Mouse (Mus musculus): Measurements from ENCODE around the gene Slc37a3.

Slc37a3 gene

GRCm38 (mm10) chr6:39377311-39377827 is at the start of gene Slc37a3:
TSS of gene Slc37a3 (minus strand) at chr6:39377675.
- ChIA-PET CTCF (interaction anchor here (0.5 to 1.7 kb wide), 20 partner anchors 9 to 185 kb away, joined by 3 to 11 read pairs (median 4); no protein-coding TSS in a partner anchor), POLR2A (interaction anchor here (0.6 to 4.6 kb wide), 52 partner anchors 8 to 182 kb away, joined by 3 to 45 read pairs (median 4); partner anchors contain the start of genes Dennd2a (in 2 of the 4) and Mkrn1 (in 1 of the 4))

DNA sequence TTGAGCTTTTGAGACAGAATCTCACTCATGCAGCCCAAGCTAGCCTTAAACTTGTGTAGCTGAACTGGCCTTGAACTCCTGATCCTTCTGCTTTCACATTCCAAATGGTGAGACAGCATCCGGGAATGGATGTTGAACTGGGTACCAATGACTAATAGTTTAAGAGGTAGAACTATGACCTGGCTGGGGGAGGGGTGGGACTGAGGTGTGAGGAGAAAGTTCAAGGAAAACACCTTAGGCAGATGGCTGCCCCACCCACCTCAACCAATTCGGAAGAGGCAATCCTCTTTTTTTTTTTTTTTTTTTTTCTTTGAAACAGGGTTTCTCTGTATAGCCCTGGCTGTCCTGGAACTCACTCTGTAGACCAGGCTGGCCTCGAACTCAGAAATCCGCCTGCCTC is 49.2 kb upstream of the Slc37a3 start:
- POLR2A ChIA-PET: interaction anchor here (0.6 to 31.4 kb wide), 20 partner anchors 6 to 783 kb away, joined by 3 to 1035 read pairs (median 4); no protein-coding TSS in a partner anchor
- CTCF ChIA-PET: interaction anchor here (0.6 to 2.5 kb wide), 7 partner anchors 18 to 34 kb away, joined by 3 to 16 read pairs (median 7); no protein-coding TSS in a partner anchor

GRCm38 (mm10) chr6:39425181-39425580 is 47.7 kb upstream of the Slc37a3 start:
- POLR2A ChIA-PET: interaction anchor here in 3 of 4 experiments (1.1 to 31.4 kb wide), 8 partner anchors 8 to 26 kb away, joined by 3 to 1035 read pairs (median 28); no protein-coding TSS in a partner anchor
- CTCF ChIA-PET: no interaction called here

- ChIA-PET CTCF (interaction anchor here in 3 of 4 experiments (0.6 to 1.5 kb wide), 4 partner anchors 9 to 23 kb away, joined by 3 to 6 read pairs (median 3); no protein-coding TSS in a partner anchor), POLR2A (interaction anchor here in 3 of 4 experiments (0.7 to 31.4 kb wide), 21 partner anchors 8 to 128 kb away, joined by 3 to 1035 read pairs (median 9); no protein-coding TSS in a partner anchor)
These were observed 46.2 kb upstream of the Slc37a3 start for GRCm38 (mm10) chr6:39423686-39424085.

DNA sequence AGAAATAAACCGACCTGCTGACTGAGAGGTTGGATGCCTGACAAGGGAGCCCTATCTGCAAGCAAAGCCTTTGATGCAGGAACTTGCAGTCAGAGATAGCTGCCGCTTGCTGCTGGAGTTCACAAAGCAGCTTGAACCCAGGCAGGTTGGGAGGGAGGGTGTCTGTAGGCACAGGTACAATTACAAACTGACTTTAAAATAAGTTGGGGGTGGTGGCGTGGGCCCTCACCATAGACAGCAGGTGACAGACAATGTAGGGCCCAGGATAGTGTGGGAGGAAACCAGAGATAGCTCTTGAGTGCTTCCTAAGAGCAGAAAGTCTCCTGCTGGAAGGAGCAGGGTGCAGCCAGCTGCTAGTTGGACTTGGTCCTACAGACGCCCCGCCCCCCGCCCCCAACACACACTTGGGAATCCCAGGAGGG is 45.7 kb upstream of the Slc37a3 start:
- POLR2A ChIA-PET: interaction anchor here (0.7 to 31.4 kb wide), 26 partner anchors 8 to 174 kb away, joined by 3 to 1035 read pairs (median 6); no protein-coding TSS in a partner anchor
- CTCF ChIA-PET: interaction anchor here in 3 of 4 experiments (0.5 to 1.5 kb wide), 8 partner anchors 8 to 39 kb away, joined by 3 to 6 read pairs (median 3); no protein-coding TSS in a partner anchor

DNA sequence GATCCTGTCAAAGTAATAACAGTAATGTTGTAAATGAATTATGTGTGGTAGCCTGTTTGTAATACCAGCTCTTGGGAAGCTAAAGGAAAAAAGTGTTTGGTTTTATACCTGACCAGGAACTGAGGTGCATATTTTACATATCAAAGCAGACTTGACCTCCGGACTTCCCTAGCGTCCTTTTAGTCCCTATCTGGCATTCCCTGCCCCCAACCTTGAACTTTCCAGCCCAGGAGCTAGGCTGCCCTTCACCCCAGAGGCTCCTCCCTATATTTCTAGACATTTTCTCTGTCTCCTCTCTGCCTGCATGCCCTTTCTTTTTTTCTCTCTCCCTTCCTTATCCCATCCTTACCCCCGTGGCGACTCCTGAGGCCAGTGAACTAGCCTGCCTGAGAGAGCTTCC is 43.4 kb upstream of the Slc37a3 start:
- ChIA-PET CTCF (interaction anchor here (0.5 to 8.3 kb wide), 9 partner anchors 14 to 1007 kb away, joined by 3 to 116 read pairs (median 4); no protein-coding TSS in a partner anchor), POLR2A (interaction anchor here (0.6 to 31.4 kb wide), 42 partner anchors 8 to 361 kb away, joined by 3 to 1035 read pairs (median 7); partner anchors contain the start of genes Adck2 (in 1 of the 4) and Slc37a3 (in 1 of the 4))

DNA sequence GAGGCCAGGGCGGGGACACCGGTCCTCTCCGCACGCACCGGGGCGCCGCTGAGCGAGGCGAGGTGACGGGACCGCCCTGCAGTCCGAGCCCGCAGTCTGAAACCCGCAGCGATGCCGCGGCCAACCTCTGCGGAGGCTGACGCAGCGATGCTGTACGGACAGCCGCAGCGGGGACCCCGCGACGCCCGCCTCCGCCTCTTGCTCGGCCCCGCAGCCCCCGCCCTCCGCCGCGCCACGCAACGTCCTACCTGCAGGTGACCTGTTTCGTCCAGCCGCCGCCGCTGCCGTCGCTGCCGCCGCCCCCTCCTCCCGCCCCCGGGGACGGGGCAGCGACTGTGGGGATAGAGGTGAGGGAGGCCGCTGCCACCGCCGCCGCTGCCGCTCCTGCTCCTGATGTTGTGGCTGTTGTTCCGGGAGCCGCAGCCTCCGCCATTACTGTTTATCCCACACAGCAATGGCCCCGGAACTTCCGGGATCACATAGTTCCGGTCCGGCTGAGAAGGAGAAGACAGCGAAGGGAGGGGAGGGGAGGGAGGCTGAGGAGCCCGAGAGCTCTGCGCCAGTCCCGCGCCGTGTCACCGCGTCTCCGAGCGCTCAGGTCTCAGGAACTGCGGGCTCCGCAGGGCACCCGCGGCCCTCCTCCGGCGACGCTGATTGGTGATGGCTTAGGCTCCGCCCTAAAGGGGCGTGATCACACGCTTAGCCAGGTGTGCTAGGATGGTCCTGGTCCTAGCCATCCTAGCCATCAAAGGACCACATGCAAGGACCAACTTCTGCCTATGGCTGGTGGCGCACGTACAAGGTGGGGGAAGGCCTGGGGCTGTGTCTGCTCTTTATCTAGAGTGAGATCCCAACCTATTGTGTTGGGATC is 42.6 kb upstream of the Slc37a3 start, which contains the start of gene Mkrn1:
TSS of gene Mkrn1 (minus strand) at position 612 of the 871 bp plus-strand sequence.
- POLR2A ChIA-PET: interaction anchor here (0.6 to 31.4 kb wide), 51 partner anchors 9 to 362 kb away, joined by 3 to 1035 read pairs (median 6); partner anchors contain the start of genes Adck2 (in 1 of the 4) and Slc37a3 (in 1 of the 4)

GRCm38 (mm10) chr6:39419386-39419850 is 41.9 kb upstream of the Slc37a3 start:
- ChIA-PET CTCF (interaction anchor here in 2 of 4 experiments (0.5 to 8.3 kb wide), 3 partner anchors 26 to 171 kb away, joined by 3 to 116 read pairs (median 13); no protein-coding TSS in a partner anchor), POLR2A (interaction anchor here (0.7 to 31.4 kb wide), 32 partner anchors 8 to 137 kb away, joined by 3 to 1035 read pairs (median 8); no protein-coding TSS in a partner anchor)

More for the DNA sequence above, 42.6 kb upstream of the Slc37a3 start, which contains the start of gene Mkrn1:
- CTCF ChIA-PET: interaction anchor here (0.5 to 8.3 kb wide), 9 partner anchors 13 to 1008 kb away, joined by 3 to 116 read pairs (median 4); no protein-coding TSS in a partner anchor

GRCm38 (mm10) chr6:39416654-39417053 is 39.2 kb upstream of the Slc37a3 start:
- CTCF ChIA-PET: interaction anchor here (0.6 to 8.3 kb wide), 20 partner anchors 11 to 366 kb away, joined by 3 to 116 read pairs (median 6); no protein-coding TSS in a partner anchor

GRCm38 (mm10) chr6:39415762-39416161 is 38.3 kb upstream of the Slc37a3 start:
- ChIA-PET POLR2A (interaction anchor here (0.6 to 31.4 kb wide), 28 partner anchors 10 to 93 kb away, joined by 3 to 1035 read pairs (median 6); partner anchors contain the start of gene Slc37a3 (in 1 of the 4)), CTCF (interaction anchor here (0.5 to 8.3 kb wide), 37 partner anchors 9 to 918 kb away, joined by 3 to 116 read pairs (median 5); no protein-coding TSS in a partner anchor)

More at GRCm38 (mm10) chr6:39416654-39417053, 39.2 kb upstream of the Slc37a3 start:
- POLR2A ChIA-PET: interaction anchor here (0.6 to 31.4 kb wide), 27 partner anchors 8 to 1548 kb away, joined by 3 to 1035 read pairs (median 5); partner anchors contain the start of gene Slc37a3 (in 1 of the 4)

DNA sequence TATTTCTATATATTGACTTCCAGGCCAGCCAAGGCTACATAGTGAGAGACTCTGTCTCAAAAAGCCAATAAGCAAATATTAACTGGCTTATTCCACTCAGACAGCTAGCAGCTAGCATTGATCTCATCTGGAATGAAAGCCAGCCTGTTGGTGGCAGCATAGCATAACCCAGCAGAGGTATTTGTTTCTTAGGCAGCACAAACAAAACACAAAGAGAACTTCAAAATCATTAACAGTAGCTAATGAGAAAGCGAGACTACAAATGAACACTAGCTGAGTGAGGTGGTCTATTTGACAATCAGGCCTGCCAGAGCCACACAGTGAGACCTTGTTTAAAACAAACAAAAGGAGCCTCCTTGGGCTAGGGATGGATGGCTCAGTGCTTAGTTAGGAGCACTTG is 36.6 kb upstream of the Slc37a3 start:
- ChIA-PET CTCF (interaction anchor here (0.5 to 8.3 kb wide), 14 partner anchors 13 to 525 kb away, joined by 3 to 116 read pairs (median 4); partner anchors contain the start of gene Slc37a3 (in 1 of the 4)), POLR2A (interaction anchor here (0.7 to 31.4 kb wide), 19 partner anchors 8 to 142 kb away, joined by 3 to 1035 read pairs (median 14); no protein-coding TSS in a partner anchor)

DNA sequence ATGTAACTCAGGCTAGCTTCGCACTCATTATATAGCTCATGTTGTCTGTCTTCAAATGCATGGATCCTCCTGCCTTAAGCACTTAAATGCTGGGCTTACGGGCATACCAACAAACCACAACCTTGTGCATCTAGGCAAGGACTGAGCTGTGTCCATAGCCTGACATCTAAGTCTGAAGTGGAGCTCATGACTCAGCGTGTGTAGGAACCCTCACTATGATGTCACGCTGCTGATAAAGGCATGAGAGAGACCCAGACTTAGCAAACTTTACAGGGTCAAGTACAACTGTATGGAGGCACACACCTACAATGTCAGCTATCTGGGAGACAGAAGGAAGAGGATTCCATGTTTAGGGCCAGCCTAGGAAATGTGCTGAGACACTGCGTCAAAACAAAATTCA is 29.0 kb upstream of the Slc37a3 start:
- POLR2A ChIA-PET: interaction anchor here (0.7 to 31.4 kb wide), 27 partner anchors 7 to 1108 kb away, joined by 3 to 1035 read pairs (median 5); partner anchors contain the start of genes Mkrn1 (in 2 of the 4), Slc37a3 (in 2 of the 4) and Zc3hav1l (in 1 of the 4)
- CTCF ChIA-PET: interaction anchor here in 3 of 4 experiments (0.8 to 2.1 kb wide), 9 partner anchors 9 to 56 kb away, joined by 3 to 8 read pairs (median 5); partner anchors contain the start of gene Mkrn1 (in 1 of the 3)

GRCm38 (mm10) chr6:39403136-39403535 is 25.7 kb upstream of the Slc37a3 start:
- ChIA-PET POLR2A (interaction anchor here (0.5 to 31.4 kb wide), 18 partner anchors 4 to 265 kb away, joined by 3 to 1035 read pairs (median 4); partner anchors contain the start of genes Mkrn1 (in 2 of the 4), Adck2 (in 1 of the 4) and Slc37a3 (in 1 of the 4)), CTCF (interaction anchor here (0.6 to 6.8 kb wide), 7 partner anchors 11 to 60 kb away, joined by 3 to 38 read pairs (median 6); no protein-coding TSS in a partner anchor)

DNA sequence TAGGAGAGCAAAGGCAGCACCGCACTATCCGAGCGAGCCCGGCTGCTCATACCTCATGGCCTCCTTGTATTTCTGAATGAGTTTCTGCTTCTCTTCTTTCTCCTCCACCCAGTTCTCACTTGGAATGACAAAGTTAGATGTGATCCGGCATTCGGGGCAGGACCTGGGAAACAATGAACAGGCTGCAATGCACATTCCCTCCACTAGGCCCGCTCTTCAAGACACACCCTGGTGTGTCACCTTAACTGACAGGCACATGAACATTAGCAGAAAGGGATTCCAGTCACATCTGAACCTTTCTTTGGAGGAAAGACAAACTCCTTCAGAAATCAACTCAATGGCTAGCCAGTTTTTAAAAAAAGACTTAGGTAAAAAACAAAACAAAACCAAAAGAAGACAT is 22.9 kb upstream of the Slc37a3 start:
- ChIA-PET CTCF (interaction anchor here in 2 of 4 experiments (0.5 to 6.8 kb wide), 4 partner anchors 9 to 220 kb away, joined by 3 to 38 read pairs (median 4); no protein-coding TSS in a partner anchor), POLR2A (interaction anchor here in 3 of 4 experiments (0.5 to 31.4 kb wide), 22 partner anchors 1 to 158 kb away, joined by 3 to 1035 read pairs (median 9); partner anchors contain the start of genes Mkrn1 (in 2 of the 3), Slc37a3 (in 2 of the 3) and Dennd2a (in 1 of the 3))

GRCm38 (mm10) chr6:39398342-39398741 is 20.9 kb upstream of the Slc37a3 start:
- ChIA-PET POLR2A (interaction anchor here (0.6 to 31.4 kb wide), 32 partner anchors 8 to 194 kb away, joined by 3 to 1035 read pairs (median 6); partner anchors contain the start of genes Mkrn1 (in 2 of the 4), Slc37a3 (in 2 of the 4) and Rab19 (in 1 of the 4)), CTCF (interaction anchor here in 3 of 4 experiments (0.5 to 6.8 kb wide), 5 partner anchors 8 to 472 kb away, joined by 3 to 38 read pairs (median 3); no protein-coding TSS in a partner anchor)

DNA sequence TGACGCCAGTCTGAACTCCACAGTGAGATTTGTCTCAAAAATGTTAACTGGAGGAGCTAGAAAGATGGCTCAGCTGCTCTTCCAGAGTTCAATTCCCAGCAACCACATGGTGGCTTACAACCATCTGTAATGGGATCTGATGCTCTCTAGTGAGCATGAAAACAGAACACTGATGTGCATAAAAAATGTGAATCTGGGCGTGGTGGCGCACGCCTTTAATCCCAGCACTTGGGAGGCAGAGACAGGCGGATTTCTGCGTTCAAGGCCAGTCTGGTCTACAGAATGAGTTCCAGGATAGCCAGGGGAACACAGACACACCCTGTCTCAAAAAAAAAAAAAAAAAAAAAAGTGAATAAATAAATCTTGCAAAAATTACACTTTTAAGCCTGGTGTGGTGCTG is 19.6 kb upstream of the Slc37a3 start:
- ChIA-PET POLR2A (interaction anchor here (0.6 to 20.2 kb wide), 16 partner anchors 8 to 111 kb away, joined by 3 to 484 read pairs (median 8); partner anchors contain the start of genes Slc37a3 (in 2 of the 4), Mkrn1 (in 1 of the 4) and Rab19 (in 1 of the 4)), CTCF (interaction anchor here in 1 of 4 experiments (1.0 kb wide), 1 partner anchor 15 kb away, joined by 5 read pairs; no protein-coding TSS in a partner anchor)
